Mouse (Mus musculus) activated CD4-positive, CD25-positive, alpha-beta regulatory T cell, adult 4 months (primary cell): ENCODE results near the gene Sh3glb2. TPM values are rescaled to one million over a fixed set of nuclear protein-coding genes. Genes with fewer than 3 reads are reported as not detected.

Experiments used
- ATAC-seq: one replicate; pipeline ENCODE4 v1.8.0; 2017
- polyA plus RNA-seq, 2 experiments: library from polyadenylated mRNA; unstranded; fragments of 100-300 nt; shearing (Covaris generic); gene quantifications; one replicate each; pipeline ENCODE4 v1.2.1; 2017

Gene Sh3glb2
- polyA plus RNA-seq, 2 experiments from 2014 or later: 80.5 to 105 TPM

GRCm38 (mm10) chr2:30380564-30381376 lies 21.6 kb upstream of the Sh3glb2 start:
- ATAC-seq: no peak

DNA sequence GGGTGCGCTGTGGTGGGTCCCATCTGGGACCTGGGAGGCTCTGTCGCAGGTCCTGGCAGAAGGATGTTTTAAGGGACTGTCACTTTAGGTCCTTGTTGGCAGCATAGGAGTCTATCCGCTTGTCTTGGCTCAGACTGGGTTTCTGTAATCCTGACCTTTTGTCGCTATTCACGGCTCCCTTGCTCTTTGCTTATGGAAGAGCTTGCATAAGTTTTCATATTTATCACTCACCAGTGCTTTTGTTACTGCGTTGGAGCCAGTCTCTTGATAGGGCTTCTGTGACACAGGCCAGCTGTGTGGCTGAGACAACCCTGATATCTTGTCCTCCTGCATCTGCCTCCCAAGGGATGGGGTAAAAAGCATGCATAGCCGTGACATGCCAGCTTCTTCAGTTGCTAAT lies 20.2 kb upstream of the Sh3glb2 start:
- no peak for ATAC-seq

GRCm38 (mm10) chr2:30377721-30378120 lies 18.6 kb upstream of the Sh3glb2 start:
- no peak for ATAC-seq

- no peak for ATAC-seq
Observed at GRCm38 (mm10) chr2:30375893-30376292, 16.8 kb upstream of the Sh3glb2 start.

GRCm38 (mm10) chr2:30372726-30373125 lies 13.6 kb upstream of the Sh3glb2 start:
- no peak for ATAC-seq

DNA sequence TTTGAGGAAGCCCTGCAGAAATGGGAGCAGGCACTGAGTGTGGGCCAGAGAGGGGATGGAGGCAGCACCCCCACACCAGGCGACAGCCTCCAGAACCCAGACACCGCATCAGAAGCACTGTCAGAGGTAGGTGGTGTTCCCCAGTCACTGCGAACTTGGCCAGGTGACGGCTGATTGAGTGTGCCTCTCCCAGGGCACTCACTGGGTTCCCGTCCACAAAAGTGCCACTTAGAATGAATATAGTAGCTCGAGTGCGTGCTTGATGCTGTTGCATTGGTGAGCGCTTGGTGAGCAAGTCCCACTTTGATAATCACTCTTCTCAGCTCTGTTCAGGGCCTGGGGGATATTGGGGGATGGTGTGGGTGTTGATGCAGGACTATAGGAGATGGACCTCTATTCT lies 12.4 kb upstream of the Sh3glb2 start:
- ATAC-seq: no peak

DNA sequence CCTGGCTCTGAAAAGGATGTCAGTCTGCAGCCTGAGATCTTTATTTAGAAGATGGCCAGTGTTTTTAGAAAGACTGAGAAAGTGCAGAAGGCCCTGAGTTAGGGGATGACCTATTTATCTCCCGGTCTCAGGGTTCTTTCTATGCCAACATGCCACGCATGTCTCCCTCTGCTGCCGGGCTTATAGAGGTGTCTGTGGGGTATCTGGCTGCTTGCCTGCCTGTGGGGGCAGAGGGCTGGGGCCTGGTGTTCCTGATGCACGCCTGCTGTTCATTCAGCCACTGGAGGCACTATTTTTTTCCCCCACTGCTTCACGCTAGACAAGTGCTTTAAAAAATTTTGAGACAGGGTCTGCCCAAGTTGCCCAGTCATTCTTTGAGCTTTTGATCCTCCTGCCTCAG lies 7.1 kb upstream of the Sh3glb2 start:
- no peak for ATAC-seq

DNA sequence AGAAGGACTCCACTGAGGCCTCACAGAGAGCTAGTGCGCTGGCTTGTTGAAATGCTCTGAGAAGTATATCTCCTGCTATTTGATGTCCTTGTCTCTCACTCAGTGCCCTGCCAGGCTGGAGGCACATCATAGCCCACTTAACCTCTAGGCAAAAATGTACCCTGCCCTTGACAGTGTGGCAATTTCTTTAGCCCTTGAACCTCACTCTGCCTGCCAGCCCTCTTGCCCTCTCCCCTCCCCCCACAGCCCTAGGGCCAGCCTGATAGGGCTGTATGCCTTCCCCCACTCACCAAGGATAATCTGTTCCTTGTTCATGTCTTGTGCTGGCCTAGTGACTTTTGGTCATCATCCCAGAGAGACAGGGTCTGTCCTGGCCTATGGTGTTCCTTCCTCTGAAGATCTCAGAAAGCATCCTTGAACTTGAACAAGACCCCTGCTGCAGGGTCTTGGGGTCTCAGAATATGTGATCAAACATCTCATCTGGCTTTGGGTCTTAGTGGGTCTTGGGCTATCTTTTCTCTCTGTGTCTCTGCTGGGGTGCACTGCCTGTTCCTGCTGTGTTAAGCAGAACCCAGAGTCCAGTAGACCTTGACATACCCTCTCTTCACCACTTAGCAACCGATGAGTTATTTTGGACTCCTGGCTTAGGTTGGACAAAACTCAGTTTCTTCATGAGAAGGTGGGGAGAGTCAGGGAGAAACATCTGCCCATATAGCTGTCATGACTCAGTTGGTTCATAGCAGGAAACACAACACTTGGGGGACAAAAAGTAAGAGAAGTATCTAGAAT lies 6.3 kb upstream of the Sh3glb2 start:
- no peak for ATAC-seq

GRCm38 (mm10) chr2:30363773-30364650 lies 4.9 kb upstream of the Sh3glb2 start, which contains the start of gene Miga2:
Miga2 (plus strand) TSS chr2:30364233.
- peak; percentile 99 for ATAC-seq

GRCm38 (mm10) chr2:30362865-30363264 lies 3.7 kb upstream of the Sh3glb2 start:
- ATAC-seq: no peak

DNA sequence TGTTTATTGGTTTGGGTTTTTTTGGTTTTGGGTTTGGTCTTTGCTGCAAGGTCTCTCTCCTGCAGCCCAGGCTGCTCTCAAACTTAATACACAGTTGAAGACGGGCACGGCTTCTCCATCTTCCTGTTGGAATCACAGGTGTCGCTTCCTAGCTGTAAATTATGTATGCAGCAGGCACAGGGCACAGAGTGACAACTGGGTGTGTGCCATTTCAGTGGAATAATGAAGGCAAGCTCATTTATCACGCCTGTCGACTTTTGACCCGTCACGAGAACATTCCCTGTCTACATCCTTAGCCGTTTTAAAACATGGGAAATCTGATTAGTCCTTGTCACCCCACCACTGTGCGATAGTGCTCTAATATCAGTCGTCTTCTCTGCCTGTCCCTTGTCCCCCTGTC lies 1.5 kb upstream of the Sh3glb2 start:
- ATAC-seq: no peak

- ATAC-seq: no peak
Observed at GRCm38 (mm10) chr2:30357552-30358510, 1.3 kb downstream of the Sh3glb2 start.

- no peak for ATAC-seq
Observed at GRCm38 (mm10) chr2:30356906-30357305, 2.2 kb downstream of the Sh3glb2 start.

DNA sequence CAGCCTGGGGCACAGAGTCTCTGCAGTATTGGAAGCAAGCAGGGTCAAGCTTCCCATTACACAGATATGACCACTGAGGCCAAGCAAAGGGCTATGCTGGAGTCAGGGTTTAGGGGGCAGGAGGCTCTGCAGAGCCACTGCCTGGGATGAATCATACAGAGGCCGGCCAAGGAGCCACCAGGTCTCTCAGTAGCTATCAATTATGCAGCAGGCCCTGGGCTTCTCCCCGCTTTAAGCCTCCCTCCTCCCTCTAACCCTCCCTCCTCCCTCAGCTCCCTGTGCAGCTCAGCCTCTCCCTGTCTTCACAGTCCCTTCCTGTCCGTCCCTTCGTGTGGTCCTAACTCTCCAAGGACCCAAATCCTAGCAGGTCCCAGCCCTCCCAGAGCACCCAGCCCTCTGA lies 2.9 kb downstream of the Sh3glb2 start:
- no peak for ATAC-seq

DNA sequence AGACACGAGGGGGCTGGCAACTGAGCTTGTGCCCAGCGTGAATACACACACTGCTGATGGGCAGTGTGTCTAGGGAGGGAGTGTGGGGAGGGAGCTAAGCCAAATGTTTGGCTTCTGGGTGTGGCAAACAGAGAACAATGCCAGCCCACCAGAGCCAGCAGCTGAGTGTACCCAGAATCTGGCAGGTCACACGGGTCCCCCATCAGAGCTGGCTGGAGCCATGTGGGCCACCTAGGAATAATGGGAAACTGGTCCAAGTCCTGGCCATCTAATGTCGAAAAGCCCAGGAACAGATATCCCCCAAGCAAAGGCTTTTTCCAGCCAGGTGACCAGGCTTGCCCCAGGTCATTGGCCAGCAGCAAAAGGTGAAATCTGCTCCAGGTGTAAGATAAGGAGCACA lies 3.3 kb downstream of the Sh3glb2 start:
- ATAC-seq: no peak

DNA sequence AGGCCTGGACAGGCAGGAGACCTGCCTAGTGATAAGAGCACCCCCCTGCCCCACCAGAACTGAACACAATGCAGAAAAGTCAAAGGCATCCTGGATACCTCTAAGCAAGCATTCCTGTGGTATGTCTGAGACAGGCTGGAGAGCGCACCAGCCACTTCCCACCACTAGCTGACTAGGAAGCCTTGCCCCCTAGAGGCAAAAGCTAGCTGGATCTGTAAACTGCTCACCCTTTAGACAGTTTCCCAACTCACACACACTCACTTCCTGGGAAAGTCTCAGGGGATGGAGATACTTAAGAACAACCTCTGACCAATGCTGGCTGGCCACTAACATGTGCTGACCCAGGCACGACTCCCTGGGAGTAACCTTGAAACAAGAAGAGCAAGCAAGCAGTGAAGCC lies 8.0 kb downstream of the Sh3glb2 start:
- no peak for ATAC-seq

DNA sequence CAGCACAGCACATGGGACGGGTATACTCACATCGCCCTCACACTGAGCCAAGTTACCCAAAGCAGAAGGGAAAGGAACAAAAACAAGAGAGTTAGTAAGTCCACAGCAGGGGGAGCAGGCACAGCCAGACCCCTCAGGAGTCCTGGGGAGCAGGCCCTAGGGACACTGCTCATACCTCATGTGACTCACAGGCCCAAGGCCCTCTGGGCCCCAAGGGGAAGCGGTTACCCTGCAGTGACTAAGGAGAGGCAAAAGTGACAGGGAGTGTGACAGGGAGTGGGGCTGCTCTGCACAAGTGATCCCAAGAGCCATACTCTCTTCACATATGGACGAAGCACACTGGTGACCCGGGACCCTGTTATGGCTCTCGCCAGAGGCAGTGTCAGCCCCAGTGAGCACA lies 9.9 kb downstream of the Sh3glb2 start:
- ATAC-seq: no peak

- no peak for ATAC-seq
Observed at GRCm38 (mm10) chr2:30345971-30346676, 13.0 kb downstream of the Sh3glb2 start.

- ATAC-seq: no peak
Observed at GRCm38 (mm10) chr2:30343601-30344137, 15.5 kb downstream of the Sh3glb2 start.

DNA sequence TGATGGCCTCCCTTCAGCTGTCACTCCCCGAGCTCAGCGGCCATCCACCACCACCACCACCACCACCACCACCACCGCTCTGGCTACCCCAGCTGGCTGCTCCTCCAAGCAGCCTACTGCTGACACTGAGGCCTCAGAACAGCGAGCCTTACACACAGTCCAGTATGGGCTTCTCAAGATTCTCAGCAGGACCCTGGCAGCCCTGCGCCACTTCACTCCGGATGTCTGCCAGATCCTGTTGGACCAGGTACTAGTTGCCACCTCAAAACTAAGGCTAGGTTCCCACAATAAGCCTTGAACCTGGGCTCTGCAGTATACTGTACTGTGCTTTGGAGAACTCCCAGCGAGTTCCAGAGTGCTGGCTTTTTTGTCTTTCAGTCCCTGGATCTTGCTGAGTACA lies 16.6 kb downstream of the Sh3glb2 start:
- ATAC-seq: no peak

DNA sequence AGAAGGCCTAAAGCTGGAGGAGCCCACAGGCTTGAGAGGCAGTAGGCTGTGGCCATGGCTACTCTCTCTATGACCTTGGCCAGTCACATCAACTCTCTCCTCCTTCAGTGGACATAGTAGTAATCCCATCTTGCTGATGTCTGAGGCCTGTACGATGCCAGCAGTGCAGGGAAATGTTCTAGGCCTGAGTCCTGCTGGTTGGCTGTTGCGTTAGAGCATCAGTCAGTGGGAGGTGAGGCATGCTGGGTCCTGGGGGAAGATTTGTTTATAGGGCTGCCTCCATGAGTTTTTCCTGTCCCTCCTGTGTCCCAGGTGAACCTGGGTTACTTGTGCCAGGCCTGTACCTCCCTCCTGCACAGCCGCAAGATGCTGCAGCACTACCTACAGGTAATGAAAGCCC lies 17.1 kb downstream of the Sh3glb2 start:
- no peak for ATAC-seq
